Mouse (Mus musculus) CH12.LX (cell line): ENCODE measurements around the gene Gsc. TPM values are rescaled to one million over a fixed set of nuclear protein-coding genes. Genes with fewer than 3 reads are reported as not detected.

Experiments
- DNase-seq: peaks from one replicate; pipeline ENCODE4 v3.0.0-alpha.2; 2013; ENCODE audit errors: extremely low read depth
- H3K27ac ChIP-seq: 2 replicates; pipeline ENCODE4 v1.5.1; 2012; ENCODE audit warnings: low read depth, mild to moderate bottlenecking, control low read depth, moderate library complexity; ENCODE audit not compliant: insufficient read depth
- H3K27me3 ChIP-seq: replicated peaks from 2 replicates; pipeline ENCODE3; 2012; ENCODE audit warnings: inconsistent platforms
- H3K36me3 ChIP-seq, 2 experiments: replicated peaks in 1 of 2; 2 replicates each; pipeline versions ENCODE3 to v1.6.1; 2012; ENCODE audit warnings: inconsistent platforms in 1 of 2, low read length in 1 of 2, mild to moderate bottlenecking in 1 of 2, mixed read lengths in 1 of 2, moderate library complexity in 1 of 2; ENCODE audit not compliant: control insufficient read depth in 1 of 2, insufficient read depth in 1 of 2
- H3K4me1 ChIP-seq, 2 experiments: 2 replicates each; pipeline ENCODE4 v1.6.1; 2012; ENCODE audit warnings: inconsistent platforms in 1 of 2, moderate library complexity in 1 of 2; ENCODE audit not compliant: insufficient read depth in 2 of 2, control insufficient read depth in 1 of 2
- H3K4me2 ChIP-seq: 2 replicates; pipeline ENCODE4 v1.6.1; 2012; ENCODE audit warnings: low read depth, mild to moderate bottlenecking, control low read depth; ENCODE audit not compliant: poor library complexity, insufficient read depth, severe bottlenecking
- H3K4me3 ChIP-seq, 3 experiments: fragments of 150-350 bp in 1 of 3; sonication (generic) in 1 of 3; replicated peaks in 1 of 3; 2 replicates each; pipeline versions ENCODE3 to v1.5.1; 2011 to 2012; ENCODE audit warnings: low read depth in 2 of 3, low read length in 2 of 3, mild to moderate bottlenecking in 2 of 3, moderate library complexity in 2 of 3, control low read depth in 1 of 3, improper control_type of control experiment in 1 of 3, inconsistent platforms in 1 of 3, mixed read lengths in 1 of 3; ENCODE audit not compliant: poor library complexity in 1 of 3
- H3K79me2 ChIP-seq: replicated peaks from 2 replicates; pipeline ENCODE4 v1.6.1; 2012; ENCODE audit warnings: mild to moderate bottlenecking, moderate library complexity; ENCODE audit not compliant: control insufficient read depth, poor library complexity, insufficient read depth, severe bottlenecking; ENCODE audit errors: extremely low read depth
- H3K9ac ChIP-seq: 2 replicates; pipeline ENCODE4 v1.6.1; 2012; ENCODE audit warnings: low read depth, mild to moderate bottlenecking, control low read depth, moderate library complexity; ENCODE audit not compliant: insufficient read depth
- H3K9me3 ChIP-seq: replicated peaks from 2 replicates; pipeline ENCODE3; 2012; ENCODE audit warnings: low read length, inconsistent platforms, mixed read lengths
- CHD1 ChIP-seq: IDR thresholded peaks from 2 replicates; pipeline ENCODE4 v1.6.1; 2012; ENCODE audit warnings: low read depth, low read length, improper control_type of control experiment, inconsistent platforms
- CHD2 ChIP-seq: IDR thresholded peaks from 2 replicates; pipeline ENCODE4 v1.6.1; 2011; ENCODE audit warnings: low read length, improper control_type of control experiment
- ELF1 ChIP-seq: IDR thresholded peaks from 2 replicates; pipeline ENCODE4 v1.6.1; 2014; ENCODE audit warnings: low read depth, mild to moderate bottlenecking, inconsistent platforms, low read length, improper control_type of control experiment
- EP300 ChIP-seq: IDR thresholded peaks from 2 replicates; pipeline ENCODE4 v1.6.1; 2011; ENCODE audit warnings: low read length, improper control_type of control experiment
- JUN ChIP-seq: IDR thresholded peaks from 2 replicates; pipeline ENCODE4 v1.6.1; 2011; ENCODE audit warnings: low read depth, mild to moderate bottlenecking, low read length, improper control_type of control experiment, moderate library complexity; ENCODE audit not compliant: insufficient read depth
- JUND ChIP-seq: conservative IDR thresholded peaks from 2 replicates; pipeline ENCODE4 v1.6.1; 2011; ENCODE audit warnings: low read depth, low read length, improper control_type of control experiment
- MEF2A ChIP-seq: IDR thresholded peaks from 2 replicates; pipeline ENCODE4 v1.6.1; 2014; ENCODE audit warnings: low read depth, mild to moderate bottlenecking, inconsistent platforms, low read length, improper control_type of control experiment, borderline replicate concordance
- MXI1 ChIP-seq: IDR thresholded peaks from 2 replicates; pipeline ENCODE4 v1.6.1; 2011; ENCODE audit warnings: mild to moderate bottlenecking, low read depth, low read length, improper control_type of control experiment
- MYC ChIP-seq: IDR thresholded peaks from 2 replicates; pipeline ENCODE4 v1.6.1; 2011; ENCODE audit warnings: low read depth, mild to moderate bottlenecking, improper control_type of control experiment, low read length
- POLR2A ChIP-seq: IDR thresholded peaks from 2 replicates; pipeline ENCODE4 v1.6.1; 2011; ENCODE audit warnings: low read depth, mild to moderate bottlenecking, improper control_type of control experiment, low read length
- POLR2AphosphoS2 ChIP-seq: IDR thresholded peaks from 2 replicates; pipeline ENCODE4 v1.6.1; 2011; ENCODE audit warnings: low read depth, low read length, improper control_type of control experiment
- RAD21 ChIP-seq: IDR thresholded peaks from 2 replicates; pipeline ENCODE4 v1.6.1; 2011; ENCODE audit warnings: low read depth, mild to moderate bottlenecking, low read length, improper control_type of control experiment, moderate library complexity
- SIN3A ChIP-seq: IDR thresholded peaks from 2 replicates; pipeline ENCODE4 v1.6.1; 2012; ENCODE audit warnings: low read length, improper control_type of control experiment, inconsistent platforms
- TCF12 ChIP-seq: IDR thresholded peaks from 2 replicates; pipeline ENCODE4 v1.6.1; 2014; ENCODE audit warnings: low read depth, mild to moderate bottlenecking, inconsistent platforms, low read length, improper control_type of control experiment
- UBTF ChIP-seq: IDR thresholded peaks from 2 replicates; pipeline ENCODE4 v1.6.1; 2012; ENCODE audit warnings: low read depth, mild to moderate bottlenecking, inconsistent platforms, low read length, improper control_type of control experiment, moderate library complexity
- USF1 ChIP-seq: IDR thresholded peaks from 2 replicates; pipeline ENCODE4 v1.6.1; 2014; ENCODE audit warnings: low read depth, mild to moderate bottlenecking, inconsistent platforms, low read length, improper control_type of control experiment
- ZKSCAN1 ChIP-seq: IDR thresholded peaks from 2 replicates; pipeline ENCODE4 v1.6.1; 2012; ENCODE audit warnings: low read depth, inconsistent platforms, low read length, improper control_type of control experiment, borderline replicate concordance
- ZMIZ1 ChIP-seq: IDR thresholded peaks from 2 replicates; pipeline ENCODE4 v1.6.1; 2012; ENCODE audit warnings: low read depth, mild to moderate bottlenecking, inconsistent platforms, low read length, improper control_type of control experiment
- ZNF384 ChIP-seq: IDR thresholded peaks from 2 replicates; pipeline ENCODE4 v1.6.1; 2012; ENCODE audit warnings: low read depth, low read length, improper control_type of control experiment, inconsistent platforms
- dilution Hi-C: fragments of 300-500 bp; cut with MboI; formaldehyde crosslinking; loops from 2 replicates; pipeline ENCODE4 v1.14.3; 2020; ENCODE audit warnings: low sequenced_read_pairs; ENCODE audit not compliant: extremely low pct_unique_long_range_greater_than_20kb, extremely low pct_ligation_motif_present
- in situ Hi-C: fragments of 300-500 bp; cut with MboI; formaldehyde crosslinking; loops from 3 replicates; pipeline ENCODE4 v1.14.3; 2019; ENCODE audit warnings: low sequenced_read_pairs, low pct_ligation_motif_present, low pct_unique_long_range_greater_than_20kb, mixed read lengths
- polyA plus RNA-seq: library from polyadenylated mRNA; unstranded; fragments of >175 nt; gene quantifications from 2 replicates; pipeline ENCODE4 v1.2.1, GENCODE M21; 2012; ENCODE audit warnings: low read depth; ENCODE audit not compliant: insufficient read length
- total RNA-seq, 2 experiments: library from RNA; depleted of rRNA; stranded (reverse); fragments of 300-350 nt in 1 of 2; fragments of >200 nt in 1 of 2; gene quantifications; 2 replicates each; pipeline ENCODE4 v1.2.3; 2012 to 2014

The Gsc gene
- not detected in 2 replicates for total RNA-seq (2012; rRNA removed)
- total RNA-seq (2014; rRNA removed), result not detected in 2 replicates
- not detected in 2 replicates for polyA plus RNA-seq

- no peak within 1 kb of the TSS for H3K4me3 ChIP-seq
Observed at GRCm38 (mm10) chr12:104472601-104473424, at the start of gene Gsc. TSS of gene Gsc (minus strand) at chr12:104473330.

GRCm38 (mm10) chr12:104519721-104520120 lies 46.6 kb upstream of the Gsc start:
- H3K4me1 ChIP-seq, result no peaks in the 10 kb centered on the region
- in situ Hi-C loops (no loop called here), dilution Hi-C loops (no loop called here)
- H3K4me3 ChIP-seq, result no peak overlapping the region
- no peaks in the 10 kb centered on the region for H3K79me2 ChIP-seq
- H3K9me3 ChIP-seq, result peaks cover 11% of the 10 kb centered on the region
- TF ChIP-seq CHD2, result no peak
- TF ChIP-seq JUND, result no peak
- no peak for TF ChIP-seq MXI1
- TF ChIP-seq RAD21, result no peak
- TF ChIP-seq ZMIZ1, result no peak
- TF ChIP-seq SIN3A, result no peak
- no peak for TF ChIP-seq ZNF384
- H3K27me3 ChIP-seq, result peaks cover 64% of the 10 kb centered on the region
- H3K9ac ChIP-seq, result no peak overlapping the region
- no peaks in the 10 kb centered on the region for H3K36me3 ChIP-seq
- no peak for DNase-seq
- H3K4me2 ChIP-seq, result no peak overlapping the region
- no peak overlapping the region for H3K27ac ChIP-seq

More at GRCm38 (mm10) chr12:104472601-104473424, at the start of gene Gsc:
- TF ChIP-seq ZKSCAN1, result no peak
- no peak for TF ChIP-seq MEF2A
- no peak for TF ChIP-seq TCF12
- TF ChIP-seq UBTF, result no peak
- TF ChIP-seq POLR2A, result no peak
- no peak for TF ChIP-seq POLR2AphosphoS2
- no peak for TF ChIP-seq EP300
- TF ChIP-seq SIN3A, result no peak
- no peak for TF ChIP-seq JUN
- TF ChIP-seq ELF1, result no peak
- TF ChIP-seq MYC, result no peak
- no peak for TF ChIP-seq USF1
- TF ChIP-seq CHD1, result no peak
- no peak within 1 kb of the TSS for H3K9ac ChIP-seq
- no peak within 1 kb of the TSS; the same call in 1 of the 2 replicates for H3K4me2 ChIP-seq
- H3K4me1 ChIP-seq, result no peaks in the 10 kb centered on the region
- H3K79me2 ChIP-seq, result no peaks in the 10 kb centered on the region
- no peaks in the 10 kb centered on the region for H3K36me3 ChIP-seq
- dilution Hi-C loops (no loop called here), in situ Hi-C loops (no loop called here)
- H3K9me3 ChIP-seq, result peaks cover 20% of the 10 kb centered on the region
- no peak within 1 kb of the TSS for H3K27ac ChIP-seq
- no peak for DNase-seq
- H3K27me3 ChIP-seq, result peaks cover 70% of the 10 kb centered on the region
